Mouse (Mus musculus): ENCODE data around the gene St6galnac4.

GRCm38 (mm10) chr2:32636617-32637016 is 49.7 kb downstream of the St6galnac4 start:
- TF ChIP-seq POLR2A (IDR thresholded peaks at IDR 0.05; ENCODE audit: extremely low read depth, insufficient read depth, low read length) (no peak), CTCF (IDR thresholded peaks at IDR 0.05; ENCODE audit: extremely low read depth, insufficient read depth, low read length) (no peak)

Data from cortical plate, adult 2 months (tissue).